Mouse (Mus musculus): ENCODE measurements around the gene Il27ra. TPM values are rescaled to one million over a fixed set of nuclear protein-coding genes. Genes with fewer than 3 reads are reported as not detected.
A peak's percentile ranks its signal among the peaks of the same experiment; 100 is the strongest.
"Not testable (repeated sequence)": the region's sequence is repeated elsewhere in the genome, so short reads cannot be mapped to it uniquely, and the experiment has no call there.

The Il27ra gene
- total RNA-seq, 2 experiments from 2014 or later: 1.5 to 1.6 TPM

- DNase-seq: no peak
- intact Hi-C loops (cut with DNase I): no loop called here
Measured at GRCm38 (mm10) chr8:84023085-84023484, 19.3 kb downstream of the Il27ra start.

- intact Hi-C loops (cut with DNase I): no loop called here
- no peak for DNase-seq
Measured at GRCm38 (mm10) chr8:84021569-84021968, 20.8 kb downstream of the Il27ra start.

- DNase-seq: no peak
- intact Hi-C loops (cut with DNase I): no loop called here
Measured at GRCm38 (mm10) chr8:84021096-84021495, 21.3 kb downstream of the Il27ra start, which contains the start of gene Palm3. Gene Palm3, plus strand, starts transcription at chr8:84021471.

- DNase-seq: no peak
- intact Hi-C loops (cut with DNase I): loop anchor here (10.0 kb wide), 1 partner anchor 165 kb away; the partner anchor contains the start of gene Nanos3
Measured at GRCm38 (mm10) chr8:84019738-84020137, 22.7 kb downstream of the Il27ra start.

- intact Hi-C loops (cut with DNase I): loop anchor here (10.0 kb wide), 1 partner anchor 169 kb away; the partner anchor contains the start of gene Nanos3
- DNase-seq: no peak
Measured at GRCm38 (mm10) chr8:84015833-84016232, 26.6 kb downstream of the Il27ra start.

- intact Hi-C loops (cut with DNase I): loop anchor here (10.0 kb wide), 1 partner anchor 172 kb away; the partner anchor contains the start of gene Nanos3
- DNase-seq: no peak
Measured at GRCm38 (mm10) chr8:84012499-84013165, 29.8 kb downstream of the Il27ra start.

- DNase-seq: no peak
- intact Hi-C loops (cut with DNase I): loop anchor here (10.0 kb wide), 1 partner anchor 173 kb away; the partner anchor contains the start of gene Nanos3
Measured at GRCm38 (mm10) chr8:84011705-84012498, 30.5 kb downstream of the Il27ra start, which contains the start of gene 2210011C24Rik. Gene 2210011C24Rik, minus strand, starts transcription at chr8:84012171.

- peak; percentile 65 for DNase-seq
- intact Hi-C loops (cut with DNase I): loop anchor here (10.0 kb wide), 1 partner anchor 174 kb away; the partner anchor contains the start of gene Nanos3
Measured at GRCm38 (mm10) chr8:84010625-84011611, 31.5 kb downstream of the Il27ra start.

- intact Hi-C loops (cut with DNase I): loop anchor here (10.0 kb wide), 1 partner anchor 175 kb away; the partner anchor contains the start of gene Nanos3
- peak; percentile 83 for DNase-seq
Measured at GRCm38 (mm10) chr8:84009876-84010275, 32.5 kb downstream of the Il27ra start.

- no peak for DNase-seq
- intact Hi-C loops (cut with DNase I): no loop called here
Measured at GRCm38 (mm10) chr8:84008362-84008761, 34.0 kb downstream of the Il27ra start.

- intact Hi-C loops (cut with DNase I); DNase-seq: not testable (repeated sequence)
Measured at GRCm38 (mm10) chr8:84005502-84005901, 36.9 kb downstream of the Il27ra start.

- peak; percentile 95 for DNase-seq
- intact Hi-C loops (cut with DNase I): no loop called here
Measured at GRCm38 (mm10) chr8:84004533-84005201, 37.7 kb downstream of the Il27ra start.

- DNase-seq: no peak
- intact Hi-C loops (cut with DNase I): no loop called here
Measured at GRCm38 (mm10) chr8:84003612-84004246, 38.7 kb downstream of the Il27ra start.

- intact Hi-C loops (cut with DNase I): no loop called here
- DNase-seq: no peak
Measured at GRCm38 (mm10) chr8:84002957-84003611, 39.3 kb downstream of the Il27ra start.

- no peak for DNase-seq
- intact Hi-C loops (cut with DNase I): no loop called here
Measured at GRCm38 (mm10) chr8:84001281-84002000, 40.9 kb downstream of the Il27ra start, which contains the start of gene 1700067K01Rik. Gene 1700067K01Rik, plus strand, starts transcription at chr8:84001502.

- intact Hi-C loops (cut with DNase I): no loop called here
- DNase-seq: no peak
Measured at GRCm38 (mm10) chr8:83999825-84000224, 42.6 kb downstream of the Il27ra start.

GRCm38 (mm10) chr8:83999057-83999705, 43.2 kb downstream of the Il27ra start:
- intact Hi-C loops (cut with DNase I): no loop called here

More at GRCm38 (mm10) chr8:83999057-83999705, 43.2 kb downstream of the Il27ra start:
- no peak for DNase-seq
